Mouse (Mus musculus) B cell, adult 2 months (primary cell): ENCODE results near the gene Frmd4b.
A peak's percentile ranks its signal among the peaks of the same experiment; 100 is the strongest.

Experiments
- DNase-seq, 2 experiments: peaks; one replicate each; pipeline ENCODE4 v3.0.0; 2022

Frmd4b gene

DNA sequence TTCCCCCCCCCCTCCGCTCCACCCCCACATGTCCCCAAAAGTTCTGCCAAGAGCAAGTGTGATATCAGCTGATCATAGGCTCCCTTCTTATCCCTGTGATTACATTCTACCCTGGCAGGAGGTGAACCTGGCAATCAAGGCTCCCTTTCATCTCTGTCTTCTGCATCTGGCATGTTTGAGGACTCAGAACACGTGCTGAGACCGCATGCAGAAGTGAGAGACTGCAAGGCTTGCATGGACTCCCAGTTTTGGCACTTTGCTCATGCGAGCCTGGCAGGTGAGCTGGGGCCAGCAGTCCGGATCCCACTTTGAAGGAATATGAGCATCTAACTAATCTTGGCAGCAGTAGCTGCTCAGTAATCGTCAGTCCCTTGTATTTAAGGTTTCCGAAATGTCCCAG lies 39.1 kb downstream of the Frmd4b start:
- DNase-seq: no peak

DNA sequence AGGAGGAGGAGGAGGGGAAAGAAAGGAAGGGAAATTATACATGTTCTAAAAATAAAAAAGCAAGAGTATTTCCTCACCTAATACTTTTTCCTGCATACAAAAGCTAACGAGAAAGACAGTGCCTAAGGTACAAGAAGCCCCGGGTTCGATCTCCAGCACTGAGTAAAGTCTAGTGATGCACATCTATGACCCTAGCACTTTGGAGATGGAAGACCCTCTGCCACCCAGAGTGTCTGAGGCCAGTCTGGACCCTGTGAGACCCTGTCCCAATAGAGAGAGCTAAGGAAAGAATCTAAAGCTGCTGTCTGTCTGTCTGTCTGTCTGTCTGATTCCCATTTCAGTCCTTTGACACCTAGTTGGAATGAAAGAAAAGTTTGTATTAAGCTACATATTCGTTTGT lies 40.0 kb downstream of the Frmd4b start:
- no peak for DNase-seq

DNA sequence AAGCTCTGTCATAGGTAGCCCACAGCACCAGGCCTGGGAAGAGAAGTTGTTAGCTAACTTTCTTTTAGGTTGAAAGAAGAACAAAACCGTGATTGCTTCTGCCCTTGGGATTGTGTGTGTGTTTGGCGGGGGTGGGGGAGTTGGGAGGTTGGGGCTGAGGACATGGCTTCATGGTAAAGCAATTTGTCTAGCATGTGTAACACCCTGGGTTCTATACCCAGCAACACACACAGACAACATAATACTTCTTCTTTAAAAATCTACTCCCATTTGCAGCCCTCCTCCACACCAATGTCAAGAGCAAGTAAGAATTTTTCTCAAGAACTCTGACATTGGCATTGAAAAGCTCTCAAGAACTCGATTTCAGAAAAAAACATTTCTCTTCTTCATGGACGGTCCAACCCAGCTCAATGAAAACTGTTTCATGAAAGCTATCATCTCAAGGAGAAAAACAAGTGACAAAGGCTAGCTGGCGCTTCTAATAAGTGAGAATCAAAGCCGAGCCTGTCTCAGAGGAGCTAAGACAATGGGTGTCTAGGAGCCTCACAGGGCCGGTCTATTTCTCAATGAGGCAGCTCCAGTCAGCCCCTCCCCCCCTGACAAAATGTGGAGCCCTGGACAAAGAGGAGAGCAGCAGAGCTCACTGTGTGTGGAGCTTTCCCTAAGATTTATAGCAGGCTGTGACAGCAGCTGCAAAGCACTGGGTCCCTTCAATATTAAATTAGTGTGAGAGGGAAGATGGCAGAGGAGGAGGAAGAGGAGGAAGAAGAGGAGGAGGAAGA lies 40.6 kb downstream of the Frmd4b start:
- no peak for DNase-seq

DNA sequence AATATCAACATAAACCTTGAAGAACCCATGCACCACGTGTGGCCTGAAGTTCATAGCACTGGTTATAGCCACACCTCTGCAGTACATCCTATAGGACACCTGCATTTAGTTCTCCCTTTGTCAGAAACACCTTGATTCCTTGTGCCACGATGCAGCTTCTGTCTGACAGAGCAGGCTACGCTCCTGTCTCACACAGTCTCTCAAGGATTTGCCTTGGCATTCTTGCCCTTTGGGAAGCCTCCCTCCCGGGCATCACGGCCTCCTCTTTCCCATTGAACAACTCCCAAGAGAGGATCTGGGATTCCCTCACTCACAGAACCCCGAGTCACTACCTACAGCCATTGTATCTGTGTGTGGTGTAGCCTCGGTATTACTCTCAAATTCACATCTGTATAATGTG lies 41.2 kb downstream of the Frmd4b start:
- DNase-seq: no peak

DNA sequence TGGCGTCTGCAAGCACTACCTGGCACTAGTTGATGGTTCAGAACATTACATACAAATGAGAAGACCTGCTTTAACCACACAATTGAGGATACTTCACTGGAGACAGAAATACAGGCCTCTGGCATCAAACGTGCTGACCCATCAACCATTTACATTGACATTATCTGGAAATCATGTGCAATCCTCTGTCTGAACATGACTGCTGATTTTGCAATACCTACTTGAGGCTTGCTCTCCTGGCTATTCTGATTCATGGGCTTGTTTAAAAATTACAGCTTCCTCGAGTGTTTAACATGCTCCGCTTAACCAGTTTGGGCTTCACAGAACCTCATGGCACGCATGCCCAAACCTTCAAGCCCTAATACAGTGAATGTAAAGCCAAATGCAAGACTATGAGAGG lies 42.4 kb downstream of the Frmd4b start:
- no peak for DNase-seq

DNA sequence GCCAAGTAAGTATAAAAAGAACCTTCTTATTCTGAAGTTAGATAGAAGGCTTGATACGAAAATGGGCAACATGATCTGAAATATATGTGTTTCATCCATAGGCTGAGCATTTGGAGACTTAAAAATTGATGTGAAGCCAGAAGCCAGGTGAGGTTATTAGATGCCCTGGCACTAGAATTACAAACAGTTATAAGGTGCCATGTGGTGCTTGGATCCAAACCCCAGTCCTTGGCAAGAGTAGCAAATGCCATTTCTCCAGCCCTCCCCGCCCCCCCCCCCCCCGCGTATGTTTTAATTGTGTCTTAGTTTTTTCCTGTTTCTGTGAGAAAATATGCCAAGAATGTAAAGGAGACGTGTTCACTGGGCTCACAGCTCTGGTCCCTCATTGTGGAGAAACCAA lies 45.1 kb downstream of the Frmd4b start:
- no peak for DNase-seq

DNA sequence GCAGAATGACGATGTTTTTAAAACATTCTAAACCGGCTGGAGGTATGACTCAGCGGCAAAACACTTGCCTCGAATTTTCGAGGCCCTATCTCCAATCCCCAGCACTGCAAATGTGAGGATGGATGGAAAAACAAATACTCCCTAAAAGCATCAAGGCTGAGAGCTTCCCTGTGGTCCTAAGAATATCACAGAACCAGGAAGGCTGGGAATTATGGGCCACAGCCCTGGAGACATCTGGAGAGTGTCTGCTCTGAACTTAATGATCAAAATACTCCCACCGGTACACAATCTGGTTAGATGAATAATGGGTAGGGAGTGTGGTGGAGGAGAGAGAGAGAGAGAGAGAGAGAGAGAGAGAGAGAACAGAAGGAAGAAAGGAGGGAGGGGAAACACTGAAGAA lies 48.8 kb downstream of the Frmd4b start:
- no peak for DNase-seq

DNA sequence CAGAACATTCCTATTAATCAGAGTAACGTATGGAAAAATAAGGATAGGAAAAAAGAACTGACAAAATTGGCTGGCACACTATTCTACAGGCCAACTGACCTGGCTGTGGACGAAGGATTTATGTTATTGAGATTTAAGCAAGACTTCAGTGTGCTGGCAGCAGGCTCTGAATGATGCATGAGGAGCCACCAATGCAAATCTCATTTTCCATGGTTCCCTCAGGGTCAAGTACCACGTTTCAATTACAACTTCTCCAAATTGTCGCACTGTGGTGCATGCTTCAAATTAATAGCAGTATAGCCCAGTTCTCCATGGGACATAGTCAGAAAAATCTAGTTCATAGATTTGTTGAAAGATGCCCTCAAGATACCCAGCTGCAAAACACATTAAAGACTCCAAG lies 50.6 kb downstream of the Frmd4b start:
- DNase-seq: no peak

DNA sequence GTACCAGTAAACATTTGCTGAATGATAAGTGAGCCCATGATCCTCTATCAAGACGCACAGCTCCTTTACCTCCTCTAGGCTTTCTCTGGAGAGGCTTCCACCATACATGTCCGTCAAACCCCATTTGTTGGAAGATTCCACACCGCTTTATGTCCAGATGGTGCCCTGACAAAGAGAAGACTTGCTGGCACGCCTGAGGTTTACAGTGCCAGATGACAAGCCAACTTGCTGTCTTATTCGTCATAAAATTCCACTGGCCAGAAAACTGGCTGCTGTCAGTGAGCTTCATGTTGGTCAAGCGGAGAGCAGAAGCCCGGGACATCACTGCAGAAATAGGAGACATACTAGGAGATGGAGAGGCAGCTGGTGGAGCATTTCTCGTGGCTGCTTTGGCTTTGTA lies 60.2 kb downstream of the Frmd4b start:
- DNase-seq: no peak

DNA sequence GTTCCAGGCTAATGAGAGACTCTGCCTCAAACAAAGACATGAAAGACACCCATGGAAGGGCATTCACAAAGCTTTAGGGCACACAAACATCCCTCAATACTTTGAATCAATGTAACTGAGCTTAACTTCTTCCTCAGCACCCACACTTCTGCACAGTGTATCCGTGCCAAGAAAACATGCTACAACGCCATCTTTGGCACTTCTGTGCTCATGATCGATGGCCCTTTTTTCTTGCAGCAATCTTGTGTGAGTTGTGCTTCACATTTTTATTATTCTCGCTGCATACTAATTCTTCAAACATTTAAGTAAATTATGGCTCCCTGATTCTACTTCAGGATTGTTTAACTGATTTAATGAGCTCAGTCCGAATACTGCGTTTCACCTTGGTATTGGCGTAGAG lies 61.7 kb downstream of the Frmd4b start:
- DNase-seq: no peak

DNA sequence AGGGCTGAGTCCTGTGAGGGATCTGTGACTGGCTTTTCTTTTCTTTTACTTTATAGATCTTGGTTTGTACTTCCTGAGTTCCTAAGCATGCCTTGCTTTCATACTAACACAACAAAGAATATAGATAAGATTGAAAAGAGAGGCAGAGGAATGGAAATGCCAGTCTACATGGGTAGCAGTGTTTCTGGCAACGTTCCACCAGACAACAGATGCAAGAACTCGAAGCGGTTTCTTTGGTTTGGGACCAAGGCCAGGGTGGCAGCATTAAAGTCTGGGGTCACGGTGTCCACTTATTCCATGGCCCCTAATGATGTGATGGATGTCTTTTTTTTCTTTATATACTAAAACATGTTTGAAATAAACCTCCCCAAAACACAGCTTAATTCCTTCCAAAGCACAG lies 63.9 kb downstream of the Frmd4b start:
- no peak for DNase-seq

DNA sequence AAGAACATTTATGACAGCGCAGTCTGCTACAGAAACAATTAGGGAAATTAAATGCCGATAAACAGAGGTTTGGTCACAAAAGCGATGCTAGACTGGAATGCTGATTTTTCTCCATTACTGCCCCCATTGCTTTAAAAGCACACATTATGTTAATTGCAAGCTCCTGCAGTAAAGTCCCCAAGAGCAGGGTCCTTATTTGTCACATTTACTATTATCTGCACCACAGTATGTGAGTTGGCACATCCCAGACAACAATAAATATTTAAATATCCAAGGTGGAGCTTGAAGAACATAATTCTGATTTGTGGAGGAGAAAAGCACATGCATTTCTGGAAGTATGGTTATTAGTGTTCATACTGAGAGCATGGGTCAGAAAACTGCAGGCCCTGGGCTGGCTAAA lies 64.8 kb downstream of the Frmd4b start:
- no peak for DNase-seq

DNA sequence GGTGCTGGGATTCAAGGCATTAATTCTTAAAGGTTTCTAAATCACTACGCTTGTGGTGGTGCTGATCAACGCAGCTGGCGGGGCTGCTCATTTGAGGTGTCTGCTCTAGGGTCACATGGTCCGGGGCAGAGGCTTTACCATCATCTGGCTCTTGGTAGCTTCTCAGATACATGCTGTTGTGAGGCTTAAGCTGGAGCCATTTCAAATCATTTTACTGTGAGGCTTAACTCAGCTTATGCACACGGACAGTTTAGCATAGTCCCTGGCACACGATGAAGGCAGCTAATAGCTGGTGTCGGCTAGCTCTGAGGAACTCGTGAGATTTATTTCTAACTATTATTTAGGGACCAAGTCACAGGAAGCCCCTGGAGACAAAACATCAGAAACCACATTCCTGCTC lies 65.5 kb downstream of the Frmd4b start:
- no peak for DNase-seq

DNA sequence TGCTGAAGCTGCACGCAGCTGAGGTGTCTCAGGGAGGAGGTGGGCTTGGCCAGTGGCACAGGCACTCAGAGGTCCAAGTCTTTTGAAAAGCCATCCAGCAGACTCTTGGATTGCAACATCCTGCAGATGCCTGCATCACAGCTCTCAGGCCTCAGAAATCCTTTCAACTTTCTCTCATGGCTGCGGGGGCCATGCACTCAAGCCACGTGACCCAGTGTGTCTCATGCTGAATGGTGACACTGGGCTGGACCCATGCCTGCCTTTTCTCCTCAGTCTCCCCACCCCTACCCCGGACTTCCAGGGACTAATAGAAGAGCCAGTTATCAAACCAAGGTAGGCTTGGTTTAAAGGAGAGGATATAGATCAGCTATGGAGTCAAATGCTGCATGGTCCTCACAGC lies 66.2 kb downstream of the Frmd4b start:
- no peak for DNase-seq

DNA sequence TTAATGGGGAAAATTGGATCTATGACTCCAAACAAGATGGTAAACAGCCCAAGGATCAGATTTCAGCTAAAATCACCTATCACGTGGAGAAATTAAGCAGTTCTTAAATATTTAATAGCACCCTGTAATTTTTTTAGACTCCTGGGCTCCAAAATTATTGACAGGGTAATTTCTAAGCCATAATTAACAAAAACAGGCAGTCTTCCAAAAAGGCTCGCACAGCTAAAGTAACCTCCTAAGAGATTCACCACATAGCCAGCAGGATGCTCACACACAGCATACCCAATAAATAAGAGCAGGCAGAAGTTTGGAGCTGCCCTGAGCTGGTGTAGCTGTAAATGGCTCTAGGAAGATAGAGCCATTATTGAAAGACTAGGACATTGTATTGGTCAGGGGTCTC lies 76.9 kb downstream of the Frmd4b start:
- DNase-seq: no peak

DNA sequence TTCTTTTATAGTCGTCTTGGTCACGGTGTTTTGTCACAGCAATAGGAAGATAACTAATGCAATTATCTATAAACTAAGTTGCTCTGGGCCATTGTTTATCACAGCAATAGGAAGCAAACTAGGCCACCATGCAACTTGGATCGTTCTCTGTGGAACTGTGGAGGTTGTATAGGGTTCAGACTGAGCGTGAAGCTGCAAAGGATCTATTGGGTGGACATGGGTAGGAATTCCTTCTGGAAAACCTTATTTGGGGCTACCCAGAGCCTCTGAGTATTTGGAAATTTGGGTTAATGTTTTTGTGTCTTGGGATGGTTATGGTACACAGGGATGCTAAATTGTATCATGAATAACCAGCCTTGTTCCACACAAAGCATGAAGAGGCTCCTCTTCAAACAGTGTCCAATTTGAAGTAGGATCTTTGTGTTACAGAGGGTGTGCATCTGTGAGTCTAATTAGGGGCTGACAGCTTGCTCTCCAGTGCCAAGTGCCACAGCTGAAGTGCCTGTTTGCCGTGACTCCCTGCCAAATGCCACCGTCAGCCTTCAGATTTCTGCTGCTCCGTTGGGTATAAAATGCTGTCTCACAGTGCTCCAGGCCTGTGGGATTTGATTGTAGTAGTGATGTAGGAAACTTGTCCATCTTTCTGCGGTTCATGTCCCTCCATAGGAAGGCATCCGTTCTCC lies 81.4 kb downstream of the Frmd4b start:
- DNase-seq: no peak

DNA sequence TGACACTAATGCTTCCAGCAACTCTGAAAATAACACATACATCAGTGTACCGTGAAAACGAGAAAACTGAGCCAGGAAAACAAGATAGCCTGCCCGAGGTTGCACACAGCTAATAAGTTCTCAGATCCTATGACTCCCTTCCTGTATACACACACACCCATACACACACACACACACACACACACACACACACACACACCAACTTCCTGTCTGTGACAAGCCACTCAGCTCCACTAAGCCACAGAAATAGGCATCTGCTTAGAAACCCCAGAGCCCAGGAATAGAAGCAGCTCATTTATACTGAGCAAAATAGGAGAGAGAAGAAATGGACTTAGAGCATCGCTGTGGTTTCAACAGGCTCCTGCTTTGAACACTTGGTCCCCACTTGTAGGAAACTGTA lies 86.3 kb downstream of the Frmd4b start:
- no peak for DNase-seq

DNA sequence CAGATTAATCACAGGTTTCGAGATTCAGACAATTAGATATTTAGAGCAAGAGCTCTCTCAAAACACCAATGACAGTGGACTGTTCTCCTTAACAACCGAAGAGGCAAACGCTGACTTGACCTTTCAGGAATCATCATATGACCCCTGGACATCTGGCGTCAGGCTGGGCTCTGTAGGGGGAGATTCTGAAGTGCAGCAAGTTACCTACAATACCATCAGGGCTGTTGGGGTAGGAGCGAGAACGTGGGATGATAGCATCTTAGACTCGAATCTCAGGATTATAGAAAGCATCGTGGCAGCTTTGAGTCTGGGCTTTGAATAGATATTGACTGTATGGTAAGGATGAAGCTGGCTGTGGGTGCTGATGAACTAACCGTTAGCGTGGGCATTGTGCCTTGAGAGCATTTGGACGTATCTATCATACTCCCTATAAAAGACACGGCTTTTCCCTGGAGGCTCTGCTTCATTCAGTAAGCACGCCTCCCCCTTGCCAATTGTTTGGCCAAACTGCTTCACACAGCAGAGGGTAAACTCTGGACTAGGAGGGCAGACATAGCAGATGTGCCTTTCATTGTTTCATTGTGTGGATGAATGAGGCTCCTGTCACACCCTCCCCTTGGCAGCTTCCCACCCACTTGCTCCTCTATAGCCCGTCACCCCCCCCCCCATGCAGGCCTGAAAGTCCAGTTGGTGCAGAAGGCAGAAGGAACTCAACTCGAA lies 88.2 kb downstream of the Frmd4b start:
- no peak for DNase-seq

DNA sequence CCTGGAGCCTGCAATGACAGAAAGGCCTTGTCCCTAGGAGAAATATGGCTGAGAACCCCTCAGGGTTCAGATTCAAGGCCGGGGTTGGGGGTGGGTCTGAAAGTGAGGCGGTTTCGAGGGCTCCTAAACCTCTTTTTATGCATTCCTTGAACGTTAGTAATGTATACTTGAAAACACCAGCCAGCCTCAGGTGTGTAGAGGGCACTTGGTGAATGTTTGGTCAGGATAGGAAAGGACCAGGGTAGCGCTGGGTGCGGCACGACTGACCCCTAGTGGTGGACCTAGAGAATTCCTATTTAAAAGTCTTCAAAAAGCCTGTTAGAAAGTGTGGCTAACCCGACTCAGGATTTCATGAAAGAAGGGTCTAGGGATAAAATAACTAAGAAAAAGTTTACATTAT lies 91.2 kb downstream of the Frmd4b start:
- peak; percentile 69 to 71 for DNase-seq

DNA sequence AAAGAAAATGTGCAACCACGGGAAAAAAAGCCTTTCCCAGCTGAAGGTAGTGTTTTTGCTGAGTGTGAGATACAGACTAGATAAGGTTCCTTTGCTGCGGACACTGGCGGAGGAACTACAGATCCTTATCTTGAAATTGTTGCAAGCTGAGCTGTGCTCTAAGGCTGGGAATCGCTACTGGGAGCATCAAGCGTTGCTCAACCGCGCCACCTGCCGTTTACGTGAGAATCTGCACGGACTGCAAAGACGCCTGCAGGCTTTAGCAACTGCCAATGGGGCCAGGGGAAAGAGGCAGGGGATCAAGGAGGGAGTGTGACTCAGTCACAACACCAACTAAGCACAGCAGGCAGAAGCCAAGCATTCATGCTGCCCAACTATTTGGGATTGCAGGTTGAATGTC lies 94.2 kb downstream of the Frmd4b start:
- DNase-seq: peak; percentile 76 to 77

DNA sequence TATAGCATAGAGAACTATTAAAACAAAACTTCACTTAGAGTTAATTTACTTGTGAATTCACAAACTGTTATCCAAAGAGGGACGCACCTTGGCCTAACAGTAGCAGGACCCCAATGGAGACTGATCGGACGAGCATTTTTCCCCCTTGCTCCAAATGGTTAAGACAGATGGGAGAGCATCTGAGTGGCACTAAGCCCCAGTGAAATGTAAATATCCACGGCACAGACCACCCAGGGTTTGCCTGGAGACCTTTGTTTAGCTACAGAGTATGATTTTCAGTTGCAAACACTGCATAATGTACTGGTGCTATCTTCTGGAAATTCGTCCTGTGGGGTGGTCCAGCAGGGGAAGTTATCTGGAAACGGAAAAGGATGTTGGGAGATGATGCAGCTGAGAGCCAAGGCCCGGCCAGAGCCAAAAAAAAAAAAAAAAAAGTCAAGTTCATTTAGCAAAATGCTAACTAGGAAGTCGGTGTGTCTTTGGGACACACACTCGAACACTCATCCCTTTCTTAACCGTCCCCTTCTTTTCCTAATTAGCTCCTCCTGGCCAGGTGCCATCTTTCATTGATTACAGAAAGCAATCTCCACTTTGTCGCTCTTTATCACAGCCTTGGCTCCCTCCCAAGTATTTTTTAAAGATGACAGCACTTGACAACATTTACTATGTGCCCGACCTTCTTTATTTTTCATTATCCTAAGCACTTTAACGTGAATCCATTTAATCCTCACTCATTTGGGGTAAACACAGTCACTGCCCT lies 95.9 kb downstream of the Frmd4b start:
- DNase-seq: no peak

DNA sequence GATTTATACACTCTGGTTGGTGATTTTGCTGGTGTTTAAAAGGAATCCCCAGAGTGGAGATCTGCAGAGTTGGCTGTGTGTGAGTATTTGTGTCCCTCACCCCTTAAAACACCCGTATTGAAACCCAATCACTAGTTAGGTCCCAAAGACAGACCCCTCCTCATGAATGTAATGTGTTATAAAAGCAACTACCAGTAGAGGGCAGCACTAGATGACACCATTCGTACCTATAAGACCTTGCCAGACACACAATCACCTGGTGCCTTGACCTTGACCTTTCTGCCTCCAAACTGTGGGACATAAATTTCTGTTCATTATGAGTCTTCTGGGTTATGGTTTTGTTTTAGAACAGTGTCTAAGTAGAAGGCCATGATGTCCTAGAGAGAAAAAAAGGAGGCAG lies 96.8 kb downstream of the Frmd4b start:
- no peak for DNase-seq

DNA sequence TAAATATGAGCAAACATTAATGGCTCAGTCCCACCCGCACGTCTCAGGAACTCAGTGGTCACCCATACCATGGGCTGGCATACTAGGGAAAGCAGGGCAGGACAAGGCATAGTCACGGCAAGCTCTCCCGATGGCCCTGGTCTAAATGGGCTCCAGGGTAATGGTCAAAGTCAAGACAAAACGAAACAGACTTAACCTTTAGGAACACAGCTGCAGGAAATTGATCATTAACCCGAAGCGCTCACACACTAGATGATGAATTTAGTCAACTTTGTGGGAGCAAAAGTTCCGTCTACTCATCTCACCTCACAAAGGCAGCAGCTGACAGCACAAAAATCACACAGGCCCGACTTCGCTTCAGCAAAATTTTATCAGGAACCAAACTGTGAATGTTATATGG lies 97.8 kb downstream of the Frmd4b start:
- no peak for DNase-seq
